Mouse (Mus musculus): ENCODE data around the gene 2410002F23Rik.

GRCm38 (mm10) chr7:44254930-44255329, 8.4 kb downstream of the 2410002F23Rik start:
- TF ChIP-seq CTCF (IDR thresholded peaks at IDR 0.05; ENCODE audit: extremely low read depth, insufficient read length, insufficient replicate concordance, low read depth, low read length) (no peak), POLR2A (IDR thresholded peaks at IDR 0.05; ENCODE audit: low read depth, low read length) (no peak)
